Mouse (Mus musculus) CH12.LX (cell line): ENCODE measurements around the gene Rrnad1.

Experiments
- CTCF ChIP-seq, 2 experiments: IDR thresholded peaks in 1 of 2; conservative IDR thresholded peaks in 1 of 2; 2 replicates each; pipeline ENCODE4 v1.5.1; 2011 to 2012; ENCODE audit warnings: low read depth in 2 of 2, low read length in 2 of 2, improper control_type of control experiment in 1 of 2, inconsistent platforms in 1 of 2, mild to moderate bottlenecking in 1 of 2, moderate library complexity in 1 of 2
- ELF1 ChIP-seq: IDR thresholded peaks from 2 replicates; pipeline ENCODE4 v1.6.1; 2014; ENCODE audit warnings: low read depth, mild to moderate bottlenecking, inconsistent platforms, low read length, improper control_type of control experiment
- MXI1 ChIP-seq: IDR thresholded peaks from 2 replicates; pipeline ENCODE4 v1.6.1; 2011; ENCODE audit warnings: mild to moderate bottlenecking, low read depth, low read length, improper control_type of control experiment
- POLR2A ChIP-seq: IDR thresholded peaks from 2 replicates; pipeline ENCODE4 v1.6.1; 2011; ENCODE audit warnings: low read depth, mild to moderate bottlenecking, improper control_type of control experiment, low read length

- TF ChIP-seq POLR2A: no peak
- TF ChIP-seq MXI1: no peak
- no peak for TF ChIP-seq CTCF (conservative IDR thresholded peaks at IDR 0.05 in 1 of 2, IDR thresholded peaks at IDR 0.05 in 1 of 2; ENCODE audit: low read depth in 2 of 2, low read length in 2 of 2)
- no peak for TF ChIP-seq ELF1
Observed at GRCm38 (mm10) chr3:87886004-87886365, 44.5 kb downstream of the Rrnad1 start.
